Mouse (Mus musculus): ENCODE results near the gene Nat8f2. TPM values are rescaled to one million over a fixed set of nuclear protein-coding genes. Genes with fewer than 3 reads are reported as not detected.
"Not testable (repeated sequence)": the region's sequence is repeated elsewhere in the genome, so short reads cannot be mapped to it uniquely, and the experiment has no call there.

Nat8f2 gene
- total RNA-seq (2021), result under 1 TPM in 1 of 2 experiments, not detected in 1; 0.17 TPM
- long read RNA-seq, experiment 1, result 0 reads
- long read RNA-seq, experiment 2, result 0 reads

- not testable (repeated sequence) for DNase-seq (ENCODE audit: low spot score)
These were observed at the start of gene Nat8f2 for GRCm38 (mm10) chr6:85869006-85869405. TSS of gene Nat8f2 (minus strand) at chr6:85869158.

- not testable (repeated sequence) for DNase-seq (ENCODE audit: low spot score)
These were observed 49.4 kb upstream of the Nat8f2 start for GRCm38 (mm10) chr6:85918341-85918740.

- DNase-seq (ENCODE audit: low spot score), result no peak
These were observed 47.6 kb upstream of the Nat8f2 start for GRCm38 (mm10) chr6:85916596-85916995.

GRCm38 (mm10) chr6:85915539-85916513 lies 46.9 kb upstream of the Nat8f2 start, which contains the start of gene Nat8f1:
TSS of gene Nat8f1 (minus strand) at chr6:85915687.
- peak; percentile 92 for DNase-seq (ENCODE audit: low spot score)

GRCm38 (mm10) chr6:85915141-85915538 lies 46.2 kb upstream of the Nat8f2 start:
- peak; percentile 9 for DNase-seq (ENCODE audit: low spot score)

GRCm38 (mm10) chr6:85911587-85911986 lies 42.6 kb upstream of the Nat8f2 start, which contains the start of gene Tprkb:
TSS of gene Tprkb (plus strand) at chr6:85911865.
- DNase-seq (ENCODE audit: low spot score), result no peak

- DNase-seq (ENCODE audit: low spot score), result no peak
These were observed 40.7 kb upstream of the Nat8f2 start for GRCm38 (mm10) chr6:85909704-85910103.

- no peak for DNase-seq (ENCODE audit: low spot score)
These were observed 39.4 kb upstream of the Nat8f2 start for GRCm38 (mm10) chr6:85908341-85908740.

GRCm38 (mm10) chr6:85906911-85907351 lies 38.0 kb upstream of the Nat8f2 start:
- not testable (repeated sequence) for DNase-seq (ENCODE audit: low spot score)

GRCm38 (mm10) chr6:85904642-85905061 lies 35.7 kb upstream of the Nat8f2 start, which contains the start of gene Nat8f4:
TSS of gene Nat8f4 (minus strand) at chr6:85904884.
- DNase-seq (ENCODE audit: low spot score), result peak; percentile 69

- no peak for DNase-seq (ENCODE audit: low spot score)
These were observed 33.3 kb upstream of the Nat8f2 start for GRCm38 (mm10) chr6:85902303-85902702.

- not testable (repeated sequence) for DNase-seq (ENCODE audit: low spot score)
These were observed 29.9 kb upstream of the Nat8f2 start for GRCm38 (mm10) chr6:85898596-85899475.

- DNase-seq (ENCODE audit: low spot score), result not testable (repeated sequence)
These were observed 26.2 kb upstream of the Nat8f2 start for GRCm38 (mm10) chr6:85895061-85895648.

- no peak for DNase-seq (ENCODE audit: low spot score)
These were observed 20.0 kb upstream of the Nat8f2 start for GRCm38 (mm10) chr6:85888961-85889360.

GRCm38 (mm10) chr6:85884311-85884710 lies 15.4 kb upstream of the Nat8f2 start:
- DNase-seq (ENCODE audit: low spot score), result no peak

- not testable (repeated sequence) for DNase-seq (ENCODE audit: low spot score)
These were observed 14.3 kb upstream of the Nat8f2 start for GRCm38 (mm10) chr6:85883246-85883645.

GRCm38 (mm10) chr6:85867726-85868690 lies 950 bp downstream of the Nat8f2 start:
- no peak for DNase-seq (ENCODE audit: low spot score)

GRCm38 (mm10) chr6:85866995-85867394 lies 2.0 kb downstream of the Nat8f2 start:
- not testable (repeated sequence) for DNase-seq (ENCODE audit: low spot score)

- DNase-seq (ENCODE audit: low spot score), result peak; percentile 20
These were observed 2.8 kb downstream of the Nat8f2 start for GRCm38 (mm10) chr6:85866166-85866565.
